Mouse (Mus musculus) ovary, postnatal 10 days (tissue): ENCODE data around the gene Bloc1s5.
"Not testable (repeated sequence)": the region's sequence is repeated elsewhere in the genome, so short reads cannot be mapped to it uniquely, and the experiment has no call there.

Experiments
- DNase-seq: peaks from one replicate; pipeline ENCODE4 v3.0.0; 2022; ENCODE audit warnings: low spot score

Bloc1s5 gene

GRCm38 (mm10) chr13:38618001-38618630, 16.8 kb downstream of the Bloc1s5 start:
- not testable (repeated sequence) for DNase-seq

- DNase-seq: no peak
Observed at GRCm38 (mm10) chr13:38616887-38617286, 18.0 kb downstream of the Bloc1s5 start.

- no peak for DNase-seq
Observed at GRCm38 (mm10) chr13:38615656-38616055, 19.3 kb downstream of the Bloc1s5 start.

- DNase-seq: no peak
Observed at GRCm38 (mm10) chr13:38614298-38614697, 20.6 kb downstream of the Bloc1s5 start.

GRCm38 (mm10) chr13:38613583-38613982, 21.3 kb downstream of the Bloc1s5 start:
- DNase-seq: no peak

GRCm38 (mm10) chr13:38612608-38613007, 22.3 kb downstream of the Bloc1s5 start:
- DNase-seq: no peak

GRCm38 (mm10) chr13:38612179-38612578, 22.7 kb downstream of the Bloc1s5 start:
- no peak for DNase-seq

- DNase-seq: no peak
Observed at GRCm38 (mm10) chr13:38610336-38610735, 24.6 kb downstream of the Bloc1s5 start.

GRCm38 (mm10) chr13:38607130-38607529, 27.8 kb downstream of the Bloc1s5 start:
- DNase-seq: no peak

GRCm38 (mm10) chr13:38605353-38605752, 29.6 kb downstream of the Bloc1s5 start:
- no peak for DNase-seq

GRCm38 (mm10) chr13:38602966-38603365, 31.9 kb downstream of the Bloc1s5 start:
- DNase-seq: no peak

- no peak for DNase-seq
Observed at GRCm38 (mm10) chr13:38602243-38602832, 32.6 kb downstream of the Bloc1s5 start.

GRCm38 (mm10) chr13:38600811-38601210, 34.1 kb downstream of the Bloc1s5 start:
- DNase-seq: no peak

GRCm38 (mm10) chr13:38597076-38597475, 37.8 kb downstream of the Bloc1s5 start:
- DNase-seq: no peak

GRCm38 (mm10) chr13:38596461-38596860, 38.4 kb downstream of the Bloc1s5 start:
- no peak for DNase-seq

- DNase-seq: no peak
Observed at GRCm38 (mm10) chr13:38593114-38593513, 41.8 kb downstream of the Bloc1s5 start.

- no peak for DNase-seq
Observed at GRCm38 (mm10) chr13:38587350-38587749, 47.6 kb downstream of the Bloc1s5 start.

GRCm38 (mm10) chr13:38586451-38586850, 48.5 kb downstream of the Bloc1s5 start:
- DNase-seq: no peak

GRCm38 (mm10) chr13:38582768-38583167, 52.1 kb downstream of the Bloc1s5 start:
- DNase-seq: no peak

GRCm38 (mm10) chr13:38580601-38581457, 54.1 kb downstream of the Bloc1s5 start:
- no peak for DNase-seq

- DNase-seq: no peak
Observed at GRCm38 (mm10) chr13:38579971-38580600, 54.8 kb downstream of the Bloc1s5 start.

- DNase-seq: no peak
Observed at GRCm38 (mm10) chr13:38574668-38575067, 60.2 kb downstream of the Bloc1s5 start.

GRCm38 (mm10) chr13:38573281-38573680, 61.6 kb downstream of the Bloc1s5 start:
- no peak for DNase-seq
